Mouse (Mus musculus) neural tube, embryonic 13.5 days (tissue): ENCODE measurements around the gene Itpr1. TPM values are rescaled to one million over a fixed set of nuclear protein-coding genes. Genes with fewer than 3 reads are reported as not detected.

Experiments used
- ATAC-seq: fragments of 200-750 bp; cut with Nextera tagmentation; 2 replicates; pipeline ENCODE4 v1.8.0; 2017; ENCODE audit warnings: low read depth, mild to moderate bottlenecking, moderate TSS enrichment, moderate library complexity
- H3K27ac ChIP-seq: fragments of 300-500 bp; sonication (generic); replicated peaks from 2 replicates; pipeline ENCODE4 v1.5.1; 2015; ENCODE audit warnings: moderate library complexity, mild to moderate bottlenecking, inconsistent platforms
- H3K27me3 ChIP-seq: fragments of 300-500 bp; sonication (generic); 2 replicates; pipeline ENCODE4 v1.6.1; 2015; ENCODE audit warnings: mild to moderate bottlenecking, inconsistent platforms
- H3K36me3 ChIP-seq: fragments of 300-500 bp; sonication (generic); 2 replicates; pipeline ENCODE4 v1.6.1; 2015; ENCODE audit warnings: mild to moderate bottlenecking, inconsistent platforms
- H3K4me1 ChIP-seq: fragments of 300-500 bp; sonication (generic); replicated peaks from 2 replicates; pipeline ENCODE4 v1.6.1; 2015; ENCODE audit warnings: inconsistent platforms
- H3K4me2 ChIP-seq: fragments of 300-500 bp; sonication (generic); 2 replicates; pipeline ENCODE4 v1.6.1; 2015; ENCODE audit warnings: inconsistent platforms, mild to moderate bottlenecking, moderate library complexity
- H3K4me3 ChIP-seq: fragments of 300-500 bp; sonication (generic); 2 replicates; pipeline ENCODE4 v1.5.1; 2015; ENCODE audit warnings: mild to moderate bottlenecking, inconsistent platforms
- H3K9ac ChIP-seq: fragments of 300-500 bp; sonication (generic); 2 replicates; pipeline ENCODE4 v1.6.1; 2015; ENCODE audit warnings: moderate library complexity, mild to moderate bottlenecking, inconsistent platforms
- H3K9me3 ChIP-seq: fragments of 300-500 bp; sonication (generic); 2 replicates; pipeline ENCODE4 v1.6.1; 2016; ENCODE audit warnings: inconsistent platforms
- WGBS: fragments of 180-500 bp; shearing (Covaris S2); methylation state at CpG from one replicate; pipeline ENCODE4 v1.1.7; 2015; 5-methylcytosine and 5-hydroxymethylcytosine counted together
- microRNA-seq: library from miRNA; unstranded; fragments of <30 nt; microRNA quantifications from one replicate; pipeline ENCODE4, GENCODE M21; 2016
- polyA plus RNA-seq: library from polyadenylated mRNA; unstranded; fragments of >200 nt; fragmentation: Nextera tagmentation; extraction: Ambion mirVana; gene quantifications from 2 replicates; pipeline ENCODE4 v1.2.1, GENCODE M21; 2015

The Itpr1 gene
- polyA plus RNA-seq, 1 experiment from 2014 or later: 4.2 TPM

DNA sequence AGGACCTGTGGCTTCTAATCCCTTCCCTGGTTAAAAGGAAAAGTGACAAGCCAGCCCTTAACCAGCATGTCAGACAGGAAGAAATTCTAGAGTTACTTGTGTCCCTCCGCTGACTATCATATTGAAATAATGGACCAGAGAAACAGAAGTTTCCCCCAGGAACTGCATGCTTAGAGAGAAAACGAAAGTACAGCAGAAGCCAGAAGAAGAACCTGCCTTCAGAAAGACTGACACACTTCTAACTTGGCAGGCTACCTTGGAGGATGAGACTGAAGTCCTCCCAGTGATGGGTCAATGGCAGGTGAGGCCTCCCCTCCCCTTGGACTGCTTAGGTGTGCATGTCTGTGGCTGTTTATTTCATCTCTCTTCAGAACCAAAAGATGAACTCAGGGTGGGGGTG, 386.4 kb downstream of the Itpr1 start:
- no peaks in the 10 kb centered on the region for H3K36me3 ChIP-seq
- no peak overlapping the region for H3K4me3 ChIP-seq
- no peak for ATAC-seq
- H3K27me3 ChIP-seq: no peaks in the 10 kb centered on the region
- 89% methylated on average over 2 of the region's 2 CpGs for WGBS
- H3K4me1 ChIP-seq: no peaks in the 10 kb centered on the region
- H3K9me3 ChIP-seq: no peaks in the 10 kb centered on the region
- no peak overlapping the region for H3K4me2 ChIP-seq
- H3K27ac ChIP-seq: no peak overlapping the region
- no peak overlapping the region for H3K9ac ChIP-seq

Small RNA genes within 50 kb of the gene (microRNA-seq; reads per million reads assigned to microRNA genes)
- gene Mir7661: 0.59 reads per million

Other genes with a start within 250 kb of the Itpr1 start
- gene Setmar, start 148.1 kb upstream of the Itpr1 start, polyA plus RNA-seq: 7.3 and 8.7 TPM in 2 replicates
- 11.2 and 12.0 TPM in 2 replicates for gene Sumf1, start 27.5 kb upstream of the Itpr1 start, polyA plus RNA-seq